Mouse (Mus musculus) urinary bladder, postnatal 14 days (tissue): Measurements from ENCODE around the gene Icam2.
A peak's percentile ranks its signal among the peaks of the same experiment; 100 is the strongest.

Source experiments
- DNase-seq: peaks from one replicate; pipeline ENCODE4 v3.0.0; 2021; ENCODE audit warnings: low spot score

Gene Icam2

DNA sequence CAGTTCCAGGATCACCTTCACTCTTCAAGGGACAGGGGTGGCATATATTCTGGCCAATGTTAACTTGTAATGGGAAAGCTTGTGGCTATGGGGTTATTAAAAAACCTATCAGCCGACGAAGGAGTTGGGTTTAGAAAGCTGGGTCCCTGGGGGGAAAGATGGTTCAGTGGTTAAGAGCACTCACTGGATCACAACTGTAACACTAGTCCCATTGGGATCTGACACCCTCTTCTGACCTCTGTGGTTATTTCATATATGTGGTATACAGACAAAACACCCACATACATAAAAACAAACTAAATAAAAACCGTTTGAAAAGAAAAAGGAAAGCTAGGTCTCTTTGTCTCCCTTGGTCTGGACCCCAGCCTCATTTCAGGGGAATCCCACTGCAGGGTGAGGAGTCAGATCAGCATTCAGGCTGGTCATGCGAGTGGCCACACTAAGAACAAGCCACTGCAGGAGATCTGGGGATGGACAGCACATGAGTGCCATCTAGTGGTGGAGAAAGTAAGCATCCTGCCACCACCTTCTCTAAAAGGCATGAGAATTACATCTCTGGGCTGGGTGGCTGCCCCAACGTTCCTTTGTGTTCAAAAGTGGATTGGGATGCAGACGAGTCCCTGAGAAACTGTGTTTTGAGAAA is 3.8 kb upstream of the Icam2 start:
- peak; percentile 73 for DNase-seq

DNA sequence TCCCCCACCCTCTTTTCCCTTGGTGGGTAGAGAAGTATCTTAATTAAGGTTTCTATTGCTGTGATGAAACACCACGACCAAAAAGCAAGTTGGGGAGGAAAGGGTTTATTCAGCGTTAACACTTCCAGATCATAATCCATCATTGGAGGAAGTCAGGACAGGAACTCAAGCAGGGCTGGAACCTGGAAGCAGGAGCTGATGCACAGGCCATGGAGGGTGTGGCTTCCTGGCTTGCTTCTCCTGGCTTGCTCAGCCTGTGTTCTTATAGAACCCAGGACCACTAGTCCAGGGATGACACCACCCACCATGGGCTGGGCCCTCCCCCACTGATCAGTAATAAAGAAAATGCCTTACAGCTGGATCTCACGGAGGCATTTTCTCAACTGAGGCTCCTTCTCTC is 2.9 kb upstream of the Icam2 start:
- no peak for DNase-seq

DNA sequence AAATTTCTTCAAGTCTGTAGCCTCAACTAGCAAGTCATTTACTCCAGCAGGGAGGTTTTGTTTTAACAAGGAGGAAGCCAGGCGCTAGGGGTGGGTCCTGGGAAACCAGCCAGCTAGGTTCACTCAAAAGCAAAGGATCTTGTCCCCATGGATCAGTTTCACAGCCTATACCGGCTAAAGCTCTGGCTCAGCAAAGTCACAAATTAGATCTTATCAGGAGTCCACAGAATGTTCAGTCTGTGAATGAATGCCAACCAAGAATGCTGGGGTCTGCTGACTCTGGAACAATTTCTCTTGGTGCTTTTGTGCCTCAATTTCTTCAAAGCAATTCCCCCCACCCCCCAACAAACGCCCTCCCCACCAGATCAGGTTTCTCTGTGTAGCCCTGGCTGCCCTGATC is 1.7 kb upstream of the Icam2 start:
- DNase-seq = no peak

DNA sequence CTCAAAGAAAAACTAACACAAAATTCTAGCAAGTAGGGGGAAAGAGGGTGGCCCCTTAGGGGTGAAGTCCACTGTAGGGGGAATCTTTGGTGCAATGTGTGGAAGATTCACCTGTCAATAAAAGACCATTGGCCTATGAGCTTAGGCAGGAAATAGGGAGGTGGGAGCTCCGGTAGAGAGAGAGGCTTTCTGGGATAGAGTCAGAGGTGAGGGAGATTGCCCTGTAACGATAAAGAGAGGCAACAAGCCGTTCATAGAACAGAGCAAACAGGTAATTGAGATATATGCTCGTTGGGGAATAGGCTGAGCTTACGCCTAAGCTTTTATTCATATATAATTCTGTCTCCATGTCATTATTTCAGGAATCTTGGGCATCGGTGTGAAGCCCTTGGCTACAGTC is 855 bp downstream of the Icam2 start:
- DNase-seq = no peak

DNA sequence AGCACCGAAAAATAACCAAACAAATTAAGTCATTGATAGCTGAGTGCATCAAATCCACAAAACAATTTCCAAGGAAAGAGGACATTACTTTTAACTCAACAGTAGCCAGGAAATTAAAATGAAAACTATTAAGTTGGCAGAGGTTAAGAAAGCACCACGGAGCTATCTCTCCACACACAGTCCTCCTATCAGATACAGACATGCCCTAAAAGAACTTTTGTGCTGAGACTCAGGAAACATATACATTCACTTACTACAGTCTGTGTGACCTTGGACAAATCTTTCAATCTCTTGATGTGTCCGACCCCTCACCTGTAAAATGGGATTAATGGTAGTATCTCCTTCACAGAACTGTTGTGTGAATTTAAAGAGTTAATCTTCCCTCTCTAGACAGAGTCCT is 1.5 kb downstream of the Icam2 start:
- DNase-seq = no peak

DNA sequence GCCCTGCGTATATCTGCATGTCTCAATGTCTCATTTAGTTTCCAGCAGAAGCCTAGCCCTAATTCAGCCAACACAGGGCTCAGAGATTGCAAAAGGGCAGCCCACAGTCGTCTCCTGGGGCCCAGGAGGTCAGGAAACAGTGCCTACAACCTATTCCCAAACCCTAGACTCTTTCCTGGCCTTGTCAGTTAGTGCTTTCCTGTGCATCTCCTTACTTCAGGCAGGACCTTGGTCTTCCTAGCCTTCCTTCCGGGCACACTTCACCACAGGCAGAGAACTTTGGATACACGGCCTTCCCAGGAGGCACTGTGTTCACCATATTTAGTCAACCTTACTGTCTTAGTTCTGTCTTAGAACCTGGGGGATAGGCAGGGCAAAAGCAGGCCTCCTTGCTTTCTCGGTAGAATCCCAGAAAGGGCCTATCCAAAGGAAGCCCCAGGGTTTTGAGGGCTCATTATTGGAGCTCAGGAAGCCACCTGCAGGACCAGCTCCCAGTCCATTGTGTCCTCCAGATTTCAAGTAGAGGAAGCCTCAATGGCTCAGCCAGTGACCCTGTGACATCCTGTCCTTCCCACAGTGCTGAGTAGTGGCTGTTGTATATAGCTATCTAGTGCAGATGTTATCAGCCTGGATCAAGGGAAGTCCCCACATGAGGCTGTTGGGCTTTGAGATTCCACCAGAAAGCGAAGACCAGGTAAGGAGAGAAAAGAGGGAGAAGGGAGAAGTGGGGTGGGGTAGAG is 4.7 kb downstream of the Icam2 start:
- DNase-seq = no peak

DNA sequence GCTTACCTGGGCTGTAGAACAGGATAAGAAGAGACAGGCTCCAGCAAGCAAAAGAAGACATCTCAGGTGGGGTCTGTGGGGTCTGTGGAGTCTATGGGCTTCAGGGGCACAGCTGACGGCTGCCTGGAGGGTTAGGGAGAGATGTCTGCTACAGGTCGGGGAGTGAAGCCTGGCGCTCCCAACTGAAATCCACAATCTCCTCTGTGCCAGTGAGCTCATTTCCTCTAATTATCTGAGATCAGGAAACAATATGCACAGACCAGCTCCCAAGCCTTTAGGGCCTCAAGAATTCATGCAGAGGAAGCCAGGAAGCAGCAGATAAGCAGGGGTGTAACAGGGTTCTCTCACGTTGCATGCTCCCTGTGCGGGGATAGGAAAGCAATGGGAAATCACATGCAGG is 5.5 kb downstream of the Icam2 start:
- no peak for DNase-seq

DNA sequence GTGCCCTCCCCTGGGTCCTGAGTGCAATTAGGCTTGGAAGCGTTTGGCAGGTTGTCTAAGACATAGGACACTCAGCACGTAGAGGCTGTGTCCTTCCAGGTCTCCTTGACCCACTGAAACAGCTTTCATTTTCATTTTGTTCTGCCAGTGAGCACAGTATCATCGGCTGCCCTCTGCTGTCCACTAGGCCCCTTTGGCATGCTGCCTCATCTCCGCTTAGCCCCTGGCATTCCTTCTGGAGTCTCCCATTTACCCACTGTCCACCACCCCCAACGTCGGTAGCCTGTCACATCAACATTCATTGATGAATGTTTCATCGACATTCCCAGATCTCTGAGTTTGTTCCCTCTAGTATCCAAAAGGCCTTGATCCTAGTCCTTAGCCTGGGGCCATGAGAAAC is 6.0 kb downstream of the Icam2 start:
- no peak for DNase-seq

DNA sequence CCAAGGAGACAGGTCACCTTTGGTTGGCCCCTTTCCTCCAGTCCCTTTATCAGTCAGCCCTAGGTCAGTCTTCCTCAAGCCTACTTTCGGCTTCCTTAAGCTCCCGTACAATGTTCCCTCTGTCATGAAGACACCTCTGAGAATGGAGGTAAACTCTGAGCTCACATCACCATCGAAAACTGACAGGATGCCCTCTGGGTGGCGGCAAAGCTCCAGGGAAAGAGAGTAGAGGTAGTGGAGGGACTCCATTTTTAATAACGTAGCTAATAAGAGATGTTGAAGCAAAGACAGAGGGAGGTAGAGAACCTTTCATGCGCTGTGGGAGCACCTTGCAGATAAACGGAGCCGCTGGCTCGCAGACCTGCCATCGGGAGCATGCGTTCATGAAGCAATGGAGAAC is 6.9 kb downstream of the Icam2 start:
- no peak for DNase-seq

DNA sequence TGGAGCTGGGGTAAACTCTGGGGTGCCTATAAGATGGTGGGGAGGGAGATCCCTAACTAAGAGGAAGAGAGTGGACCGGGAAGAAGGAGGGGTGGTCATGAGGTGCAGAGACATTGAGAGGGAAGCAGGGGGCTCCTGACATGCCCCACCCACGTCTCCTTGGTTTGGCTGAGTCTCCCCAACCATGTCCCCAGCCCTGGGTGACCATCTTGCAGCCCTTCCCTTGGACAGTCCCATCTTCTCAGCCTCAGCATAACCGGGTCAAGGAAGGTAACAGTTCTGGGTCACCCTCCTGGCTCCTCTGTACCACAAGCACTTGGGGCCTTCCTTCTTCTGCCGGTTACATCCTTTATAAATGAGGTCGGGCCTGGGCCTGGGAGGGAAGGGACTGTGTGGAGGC is 12.9 kb downstream of the Icam2 start:
- no peak for DNase-seq

DNA sequence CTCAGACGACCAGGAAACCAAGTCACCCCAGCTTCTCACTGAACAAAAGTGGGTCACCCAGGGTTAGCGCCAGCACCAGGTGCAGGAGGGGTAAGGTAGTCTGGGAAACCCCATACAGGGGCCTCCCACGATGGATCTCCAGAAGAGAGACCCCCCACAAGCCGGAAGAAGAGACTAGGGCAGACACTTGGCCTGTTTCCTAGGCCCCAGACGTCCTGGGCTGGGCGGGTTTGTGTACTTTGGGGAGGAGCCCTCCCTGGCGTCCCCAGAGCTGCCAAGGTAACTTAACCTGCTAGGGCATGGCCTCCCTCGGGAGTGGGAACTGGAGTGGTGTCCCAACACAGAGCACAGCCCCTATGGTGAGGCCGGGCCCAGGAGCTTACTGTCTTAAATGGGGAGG is 13.3 kb downstream of the Icam2 start:
- DNase-seq = peak; percentile 49

DNA sequence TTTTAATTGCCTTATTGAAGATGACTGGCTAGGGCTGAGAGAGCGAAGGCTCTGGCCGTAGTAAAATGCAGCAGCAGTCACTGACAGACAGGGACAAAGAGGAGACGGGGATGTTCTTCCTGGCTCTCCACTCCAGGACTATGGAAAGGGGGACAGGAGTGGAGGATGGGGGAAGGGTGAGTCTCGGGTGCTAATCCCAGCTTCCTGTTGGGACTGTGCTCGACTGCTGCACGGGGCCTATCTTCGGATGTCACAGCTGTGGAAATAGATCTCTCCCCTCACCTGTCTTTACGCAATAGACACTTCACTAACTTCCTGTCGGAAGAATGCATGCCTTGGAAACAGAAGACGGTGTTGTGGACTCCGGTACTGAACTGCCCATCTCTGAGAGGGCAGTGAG is 13.9 kb downstream of the Icam2 start:
- DNase-seq = no peak

DNA sequence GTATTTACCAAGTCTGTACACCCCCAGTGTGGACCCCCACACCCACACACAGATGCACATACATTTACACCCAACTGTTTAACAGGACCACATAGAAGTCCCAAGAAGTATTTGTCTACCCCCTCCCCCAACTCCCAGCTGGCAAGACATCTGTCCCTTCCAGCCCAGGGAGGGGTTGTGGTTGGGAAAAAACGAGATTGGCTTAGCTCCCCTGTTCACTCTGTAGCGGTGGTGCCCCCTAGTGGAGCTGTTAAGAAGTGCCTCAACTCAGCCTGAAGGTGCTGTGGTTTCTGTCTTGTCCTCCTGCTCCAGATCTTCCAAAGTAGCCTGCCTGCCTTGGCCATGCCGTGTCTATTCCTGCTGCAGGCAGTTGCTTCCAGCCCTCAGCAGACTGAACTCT is 21.6 kb downstream of the Icam2 start:
- DNase-seq = peak; percentile 81

DNA sequence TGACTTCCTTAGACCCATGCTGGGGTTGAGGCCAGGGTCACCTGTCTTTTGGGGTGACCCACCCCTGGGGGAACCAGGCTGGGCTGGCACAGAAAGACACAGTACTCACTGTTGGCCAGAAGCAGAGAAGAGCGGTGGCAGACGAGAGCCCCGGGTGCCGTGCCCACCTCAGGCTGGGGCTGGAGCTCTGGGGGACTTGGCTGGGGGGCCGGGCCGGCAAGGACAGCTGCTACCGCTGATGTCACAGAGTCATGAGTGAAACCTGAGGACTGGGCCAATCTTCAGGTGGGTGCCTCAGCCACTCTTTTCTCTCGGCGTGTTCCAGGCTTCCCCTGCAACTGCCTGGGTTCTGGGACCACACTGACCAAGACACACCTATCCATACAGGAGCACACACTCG is 22.5 kb downstream of the Icam2 start, which contains the start of gene Prr29:
Gene Prr29, plus strand, starts transcription at position 107 of the 400 bp plus-strand sequence.
- no peak for DNase-seq

DNA sequence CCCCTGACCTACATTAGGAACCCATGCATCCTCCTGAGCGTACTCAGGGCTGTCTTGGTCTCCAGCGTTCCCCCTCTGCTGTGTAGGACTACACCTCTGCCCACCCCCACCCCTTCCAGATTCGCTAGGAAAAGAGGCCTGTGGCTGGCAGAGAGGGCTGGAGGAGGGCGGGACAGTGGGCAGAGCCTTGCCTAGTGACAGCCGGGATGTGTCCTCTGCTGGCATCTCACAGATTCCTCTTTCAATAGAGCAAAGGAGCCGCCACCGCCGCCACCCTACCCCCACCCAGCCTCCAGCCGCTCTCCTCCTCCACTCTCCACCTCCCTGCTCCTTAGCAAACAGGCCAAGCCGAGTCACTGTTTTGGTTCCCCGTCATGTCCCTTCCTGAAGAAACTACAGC is 23.2 kb downstream of the Icam2 start:
- DNase-seq = peak; percentile 18

DNA sequence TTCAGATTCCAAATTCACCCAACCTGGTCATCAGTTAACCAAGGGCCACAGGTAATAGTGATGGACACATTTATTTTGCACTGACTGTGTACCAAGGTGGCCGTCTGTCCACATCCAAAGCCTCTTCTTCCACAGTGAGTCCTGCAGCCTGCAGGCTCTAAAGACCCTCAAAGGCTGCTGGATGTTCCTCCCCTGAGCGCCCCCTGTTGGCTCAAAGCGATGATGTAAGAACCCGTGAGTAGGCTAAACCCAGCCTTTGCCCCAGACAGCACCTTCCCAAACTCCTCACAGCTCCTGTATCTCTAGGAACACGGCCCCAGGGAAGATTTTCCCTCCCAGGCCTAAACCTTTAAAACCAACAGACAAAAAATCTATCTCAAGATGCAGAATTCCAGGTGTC is 28.5 kb downstream of the Icam2 start:
- no peak for DNase-seq

DNA sequence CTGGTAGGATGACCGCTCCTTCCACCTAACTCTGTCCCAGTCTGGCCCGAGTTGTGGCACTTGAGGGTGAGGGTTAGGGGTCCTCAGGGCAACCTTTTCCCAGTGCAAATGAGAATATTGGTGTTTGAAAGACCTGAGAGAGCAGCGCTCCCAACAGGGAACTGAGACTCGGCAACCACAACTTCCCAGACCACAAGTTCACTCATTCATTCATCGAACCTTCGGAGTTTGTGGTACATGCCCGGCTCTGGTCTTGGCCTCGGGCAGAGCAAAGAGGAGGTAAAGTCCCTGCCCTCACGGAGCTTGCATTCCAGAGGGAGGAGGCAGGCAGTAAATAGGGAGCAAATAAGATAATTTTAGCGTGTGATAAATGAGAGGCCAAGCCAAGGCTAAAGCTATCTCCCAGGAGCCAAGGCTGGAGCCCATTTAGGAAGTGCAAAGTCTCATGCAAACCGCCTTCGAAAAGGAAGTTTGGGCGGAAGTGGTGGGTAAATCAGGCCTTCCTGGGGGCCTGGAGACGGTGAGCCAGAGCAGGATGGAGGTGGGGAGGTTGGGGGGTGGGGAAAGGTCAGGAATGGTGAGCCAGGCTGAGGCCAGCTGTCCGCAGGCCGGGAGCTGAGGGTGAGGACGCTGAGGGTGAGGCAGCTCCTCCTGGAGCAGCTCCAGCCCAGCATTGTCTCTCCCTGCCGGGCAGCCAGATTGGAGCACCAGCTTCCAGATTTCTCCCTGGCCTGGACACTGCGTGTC is 32.3 kb downstream of the Icam2 start:
- no peak for DNase-seq

DNA sequence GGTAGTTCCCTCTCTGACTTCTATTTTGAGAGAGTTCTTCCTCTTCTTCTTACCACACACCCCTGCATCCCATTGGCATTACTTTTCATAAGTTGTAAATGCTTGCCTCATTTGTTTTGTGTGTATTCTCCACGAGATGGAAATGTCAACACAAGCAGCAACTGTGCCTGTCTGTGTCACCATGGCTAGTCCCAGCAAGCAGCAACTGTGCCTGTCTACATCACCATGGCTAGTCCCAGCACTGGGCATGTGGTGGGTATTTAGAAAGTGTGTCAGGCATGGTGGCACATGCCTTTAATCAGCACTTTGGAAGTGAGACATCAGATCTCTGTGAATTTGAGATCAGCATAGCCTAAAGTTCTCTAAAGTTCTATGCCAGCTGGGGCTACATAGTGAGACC is 33.7 kb downstream of the Icam2 start:
- no peak for DNase-seq

DNA sequence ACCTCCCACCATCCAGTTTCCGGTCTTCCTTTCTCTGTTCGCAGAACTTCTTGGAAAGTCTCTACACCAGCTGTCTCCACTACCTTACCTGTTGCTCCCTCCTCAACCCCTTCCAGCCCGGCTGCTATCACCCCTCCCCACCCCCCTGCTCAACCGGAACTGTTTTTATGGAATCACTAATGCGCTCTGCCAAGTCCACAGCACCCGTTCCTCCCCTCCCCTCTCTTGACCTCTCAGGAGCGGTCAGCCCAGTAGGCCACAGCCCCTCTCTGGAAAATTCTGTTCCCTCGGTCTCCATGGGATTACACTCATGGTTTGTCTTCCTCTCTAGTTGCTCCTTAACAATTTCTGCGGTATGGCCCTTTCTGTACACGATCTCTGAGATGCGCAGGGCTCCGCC is 34.7 kb downstream of the Icam2 start, which contains the start of gene Scn4a:
Gene Scn4a, minus strand, starts transcription at position 101 of the 400 bp plus-strand sequence.
- DNase-seq = no peak

DNA sequence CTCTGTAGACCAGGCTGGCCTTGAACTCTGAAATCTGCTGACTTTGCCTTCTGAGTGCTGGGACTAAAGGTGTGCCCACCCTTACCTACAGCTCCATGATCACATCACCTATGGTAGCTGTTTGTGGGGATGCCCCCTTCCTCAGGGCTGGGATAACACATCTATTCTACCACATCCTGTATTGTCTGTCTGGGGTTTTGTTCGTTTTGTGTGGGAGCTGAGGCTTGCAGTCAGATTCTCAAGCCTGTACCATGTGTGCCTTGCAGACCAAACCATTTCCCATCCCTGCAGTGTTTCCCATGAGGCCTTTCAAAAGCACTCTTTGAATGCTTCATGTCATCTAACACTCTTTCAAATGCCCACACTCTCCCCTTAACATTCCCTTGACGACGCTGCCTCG is 35.9 kb downstream of the Icam2 start:
- no peak for DNase-seq

DNA sequence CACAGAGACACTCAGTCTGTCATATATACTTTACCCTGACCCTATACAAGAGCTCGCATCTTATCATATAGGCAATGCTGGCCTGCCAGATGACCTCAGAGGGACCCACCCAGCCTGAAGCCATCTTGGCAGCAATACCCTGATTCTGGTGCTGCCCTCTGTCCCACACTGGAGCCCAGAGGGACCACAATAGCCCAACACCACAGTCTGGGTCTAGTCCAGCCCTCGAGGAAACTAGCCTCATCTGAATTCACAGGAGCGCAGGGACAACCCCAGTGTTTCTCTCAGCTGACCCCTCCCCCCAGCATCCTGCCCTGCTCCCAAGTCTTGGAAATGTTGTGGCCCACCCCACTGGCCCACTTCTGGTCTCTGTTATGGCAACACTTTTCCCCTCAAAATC is 36.6 kb downstream of the Icam2 start:
- DNase-seq = no peak

DNA sequence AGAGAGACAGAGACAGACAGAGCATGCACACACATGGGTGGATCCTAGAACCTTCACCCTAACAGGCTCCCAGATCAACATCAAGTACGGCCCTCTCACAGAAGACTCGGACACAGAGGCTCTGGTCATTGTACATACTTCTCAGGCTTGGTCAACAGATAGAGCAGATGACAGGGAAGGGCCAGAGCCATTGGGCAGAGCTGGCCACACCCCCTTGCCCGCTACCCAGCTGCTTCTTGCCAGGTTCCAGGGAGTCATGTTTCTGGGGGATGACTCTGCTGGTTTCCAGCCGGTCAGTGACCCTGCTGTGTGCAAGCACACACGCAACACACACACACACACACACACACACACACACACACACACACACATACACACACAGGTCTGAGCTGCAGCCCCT is 37.0 kb downstream of the Icam2 start:
- no peak for DNase-seq

DNA sequence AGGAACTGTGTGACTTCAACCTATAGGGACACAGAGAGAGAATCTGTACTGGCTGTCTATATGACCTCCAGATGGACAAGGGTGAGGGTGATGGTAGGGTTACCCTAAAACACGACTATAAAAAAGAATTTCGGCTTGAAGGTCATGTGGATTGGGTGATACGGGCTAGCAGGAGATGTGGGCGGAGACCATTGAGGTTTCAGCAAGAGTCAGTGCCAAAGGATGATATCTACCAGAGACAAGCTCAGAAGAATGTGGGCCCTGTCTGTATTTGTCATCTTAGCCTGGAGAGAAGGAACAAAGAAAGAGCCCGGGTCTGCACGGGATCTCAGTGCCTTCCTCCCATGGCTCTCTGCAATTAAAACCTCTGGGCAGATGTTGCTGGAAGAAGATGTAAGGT is 38.1 kb downstream of the Icam2 start:
- no peak for DNase-seq
